Mouse (Mus musculus): Measurements from ENCODE around the gene Rgr. TPM values are rescaled to one million over a fixed set of nuclear protein-coding genes. Genes with fewer than 3 reads are reported as not detected.
"Not testable (repeated sequence)": the region's sequence is repeated elsewhere in the genome, so short reads cannot be mapped to it uniquely, and the experiment has no call there.

Rgr gene
- polyA plus RNA-seq, 1 experiment from 2014 or later, result not detected

GRCm38 (mm10) chr14:37000780-37001179, 48.0 kb downstream of the Rgr start:
- WGBS, result 70% methylated on average over 6 of the region's 6 CpGs
- not testable (repeated sequence) for H3K27ac ChIP-seq; ATAC-seq (ENCODE audit: insufficient number of reproducible peaks, insufficient read depth, low FRiP score, low TSS enrichment, low read depth); H3K27me3 ChIP-seq; H3K9ac ChIP-seq (replicated peaks); H3K9me3 ChIP-seq; H3K36me3 ChIP-seq; H3K4me3 ChIP-seq (replicated peaks); H3K4me1 ChIP-seq (replicated peaks); H3K4me2 ChIP-seq

- no peak overlapping the region for H3K9ac ChIP-seq (replicated peaks)
- H3K4me1 ChIP-seq (replicated peaks), result no peaks in the 10 kb centered on the region
- H3K27ac ChIP-seq, result no peak overlapping the region
- H3K36me3 ChIP-seq, result no peaks in the 10 kb centered on the region
- H3K4me2 ChIP-seq, result no peak overlapping the region
- no peaks in the 10 kb centered on the region for H3K27me3 ChIP-seq
- ATAC-seq (ENCODE audit: insufficient number of reproducible peaks, insufficient read depth, low FRiP score, low TSS enrichment, low read depth), result no peak
- no peak overlapping the region for H3K4me3 ChIP-seq (replicated peaks)
- H3K9me3 ChIP-seq, result no peaks in the 10 kb centered on the region
Measured at GRCm38 (mm10) chr14:36989784-36990183, 59.0 kb downstream of the Rgr start.

GRCm38 (mm10) chr14:36985693-36986092, 63.1 kb downstream of the Rgr start:
- H3K9me3 ChIP-seq, result no peaks in the 10 kb centered on the region

More at GRCm38 (mm10) chr14:36985693-36986092, 63.1 kb downstream of the Rgr start:
- Histone ChIP-seq H3K4me1 (replicated peaks) (no peaks in the 10 kb centered on the region), H3K27me3 (no peaks in the 10 kb centered on the region), H3K36me3 (no peaks in the 10 kb centered on the region), H3K9ac (replicated peaks) (no peak overlapping the region), H3K4me3 (replicated peaks) (no peak overlapping the region), H3K4me2 (no peak overlapping the region), H3K27ac (no peak overlapping the region)
- ATAC-seq (ENCODE audit: insufficient number of reproducible peaks, insufficient read depth, low FRiP score, low TSS enrichment, low read depth), result no peak
- 85% methylated on average over 3 of the region's 3 CpGs for WGBS

Other genes with a start within 250 kb of the Rgr start
- 32.3 and 32.6 TPM in 2 replicates for gene Ccser2, start 80.2 kb downstream of the Rgr start, polyA plus RNA-seq (2016; fragmentation: Nextera tagmentation; extraction: Ambion mirVana)
- not detected in 2 replicates for gene Lrit1, start 5.9 kb upstream of the Rgr start, polyA plus RNA-seq (2016; fragmentation: Nextera tagmentation; extraction: Ambion mirVana)
- not detected in 2 replicates for gene Lrit2, start 19.0 kb upstream of the Rgr start, polyA plus RNA-seq (2016; fragmentation: Nextera tagmentation; extraction: Ambion mirVana)
- gene Cdhr1, start 49.4 kb upstream of the Rgr start, polyA plus RNA-seq (2016; fragmentation: Nextera tagmentation; extraction: Ambion mirVana), result 0.11 TPM in 1 of 2 replicates, not detected in the other
- 0.59 and 0.68 TPM in 2 replicates for gene 2610528A11Rik, start 65.1 kb upstream of the Rgr start, polyA plus RNA-seq (2016; fragmentation: Nextera tagmentation; extraction: Ambion mirVana)
- gene Ghitm, start 86.3 kb upstream of the Rgr start, polyA plus RNA-seq (2016; fragmentation: Nextera tagmentation; extraction: Ambion mirVana), result 161 and 167 TPM in 2 replicates

Data from limb, embryonic 12.5 days (tissue).